ENCODE assay signal across 8 mouse cellular contexts in genomic region chr15:27325847-27326548, GRCm38 (mm10).
DNase-seq lines count a peak whose midpoint lies in the region; ATAC-seq lines count a peak whose summit lies in the region.

No protein-coding gene starts in this region.

- DNase-seq in Muller cell, postnatal 12 days (ENCODE audit: inconsistent ontology term), result peak; percentile 67
- peak; percentile 81 for DNase-seq in cerebellum, adult 8-10 months
- peak; percentile 67 for DNase-seq in forelimb bud, embryonic 11.5 days (ENCODE audit: low read depth, low spot score)
- peak; percentile 79 for DNase-seq in hindbrain, embryonic 11.5 days (ENCODE audit: low spot score)
- DNase-seq in layer of hippocampus, adult 9-11 months, result peak; percentile 78
- peak; percentile 68 for DNase-seq in lung, postnatal 10 days
- DNase-seq in retina, adult 2 months (ENCODE audit: low read depth, low spot score), result peak; percentile 29
- DNase-seq in urinary bladder, postnatal 14 days (ENCODE audit: low spot score), result peak; percentile 65

- no peaks in the 10 kb centered on the region for H3K27me3 ChIP-seq in hindbrain, embryonic 11.5 days (ENCODE audit: control insufficient read depth, insufficient read depth, low read length)

- no peak overlapping the region for H3K4me3 ChIP-seq in hindbrain, embryonic 11.5 days (ENCODE audit: low read depth, low read length)

- no peak overlapping the region for H3K9ac ChIP-seq in hindbrain, embryonic 11.5 days (ENCODE audit: low read depth, low read length)

- no peak overlapping the region for H3K27ac ChIP-seq in hindbrain, embryonic 11.5 days (ENCODE audit: low read depth, low read length)

- H3K9me3 ChIP-seq in hindbrain, embryonic 11.5 days (ENCODE audit: control insufficient read depth, low read length), result no peaks in the 10 kb centered on the region

- H3K4me1 ChIP-seq in hindbrain, embryonic 11.5 days (replicated peaks; ENCODE audit: control insufficient read depth, insufficient read depth, low read length), result no peaks in the 10 kb centered on the region

- WGBS in hindbrain, embryonic 11.5 days, result 31% methylated on average over 15 of the region's 15 CpGs

- peak; percentile 88 for ATAC-seq in hindbrain, embryonic 11.5 days (ENCODE audit: low FRiP score)

- H3K36me3 ChIP-seq in hindbrain, embryonic 11.5 days (ENCODE audit: control insufficient read depth, insufficient read depth, low read length), result no peaks in the 10 kb centered on the region

- no peak overlapping the region for H3K4me2 ChIP-seq in hindbrain, embryonic 11.5 days (replicated peaks; ENCODE audit: low read depth, low read length)

Comparison
In these comparisons a context has a peak if more than half of its experiments do, and no peak if none do; other contexts are left out.
1. DNase-seq: peak in every context shown above with its lines; median percentile 81 in cerebellum, adult 8-10 months; 79 in hindbrain, embryonic 11.5 days; 78 in layer of hippocampus, adult 9-11 months; 68 in lung, postnatal 10 days; 67 in Muller cell, postnatal 12 days; 67 in forelimb bud, embryonic 11.5 days; 65 in urinary bladder, postnatal 14 days; 29 in retina, adult 2 months.